Mouse (Mus musculus) E14TG2a.4 (cell line): ENCODE measurements around the gene Auh.

ENCODE experiments used
- CTCF ChIP-seq: conservative IDR thresholded peaks from 2 replicates; pipeline ENCODE4 v1.5.1; 2014; ENCODE audit warnings: low read length
- NANOG ChIP-seq: IDR thresholded peaks from 2 replicates; pipeline ENCODE4 v1.6.1; 2014; ENCODE audit warnings: borderline replicate concordance, low read length, mixed read lengths
- POU5F1 ChIP-seq: IDR thresholded peaks from 2 replicates; pipeline ENCODE4 v1.6.1; 2014; ENCODE audit warnings: low read length, borderline replicate concordance

DNA sequence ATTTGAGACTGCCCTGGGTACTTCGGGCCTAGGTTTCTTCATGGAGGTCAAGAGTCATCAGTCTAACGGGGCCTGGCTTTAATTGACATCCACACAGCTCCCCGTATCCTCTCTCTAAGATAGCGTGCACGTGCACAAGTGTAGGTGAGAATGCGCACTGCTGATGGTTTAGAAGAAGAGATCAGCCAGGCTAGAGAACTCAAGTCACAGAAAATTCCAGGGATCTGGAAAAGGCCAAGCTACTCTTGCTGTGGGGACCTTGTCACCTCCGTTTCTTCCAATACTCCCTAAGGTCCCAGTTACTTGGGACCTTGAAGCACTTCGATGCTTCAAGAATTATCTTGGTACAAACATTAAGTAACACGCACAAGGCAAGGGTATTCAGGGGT is 47.7 kb upstream of the Auh start:
- TF ChIP-seq CTCF = no peak
- no peak for TF ChIP-seq POU5F1
- TF ChIP-seq NANOG = no peak
